Mouse (Mus musculus) E14TG2a.4 (cell line): ENCODE results near the gene Magi1.
"Not testable (repeated sequence)": the region's sequence is repeated elsewhere in the genome, so short reads cannot be mapped to it uniquely, and the experiment has no call there.

Experiments used
- H3K27me3 ChIP-seq: 2 replicates; pipeline ENCODE4 v1.6.1; 2014; ENCODE audit warnings: low read length, control low read depth; ENCODE audit not compliant: insufficient read depth
- H3K36me3 ChIP-seq: 2 replicates; pipeline ENCODE4 v1.6.1; 2014; ENCODE audit warnings: low read length, control low read depth; ENCODE audit not compliant: insufficient read depth
- H3K4me1 ChIP-seq: replicated peaks from 2 replicates; pipeline ENCODE4 v1.6.1; 2014; ENCODE audit warnings: low read depth, low read length, control low read depth
- H3K4me3 ChIP-seq: replicated peaks from 2 replicates; pipeline ENCODE4 v1.5.1; 2014; ENCODE audit warnings: mild to moderate bottlenecking, low read length
- H3K9me3 ChIP-seq: 2 replicates; pipeline ENCODE4 v1.6.1; 2014; ENCODE audit warnings: low read length, control low read depth
- CTCF ChIP-seq: conservative IDR thresholded peaks from 2 replicates; pipeline ENCODE4 v1.5.1; 2014; ENCODE audit warnings: low read length
- NANOG ChIP-seq: IDR thresholded peaks from 2 replicates; pipeline ENCODE4 v1.6.1; 2014; ENCODE audit warnings: borderline replicate concordance, low read length, mixed read lengths
- POU5F1 ChIP-seq: IDR thresholded peaks from 2 replicates; pipeline ENCODE4 v1.6.1; 2014; ENCODE audit warnings: low read length, borderline replicate concordance

Gene Magi1

GRCm38 (mm10) chr6:94019935-94020334 is 263.8 kb downstream of the Magi1 start:
- no peak for TF ChIP-seq CTCF
- TF ChIP-seq NANOG = no peak
- TF ChIP-seq POU5F1 = no peak
- Histone ChIP-seq H3K9me3 (no peaks in the 10 kb centered on the region), H3K4me1 (peaks cover 14% of the 10 kb centered on the region), H3K36me3 (no peaks in the 10 kb centered on the region), H3K27me3 (no peaks in the 10 kb centered on the region), H3K4me3 (no peak overlapping the region)

GRCm38 (mm10) chr6:94013761-94014160 is 270.0 kb downstream of the Magi1 start:
- no peaks in the 10 kb centered on the region for H3K4me1 ChIP-seq
- no peaks in the 10 kb centered on the region for H3K27me3 ChIP-seq
- H3K9me3 ChIP-seq = no peaks in the 10 kb centered on the region
- no peaks in the 10 kb centered on the region for H3K36me3 ChIP-seq
- TF ChIP-seq POU5F1 = no peak
- no peak overlapping the region for H3K4me3 ChIP-seq

GRCm38 (mm10) chr6:94011947-94012346 is 271.8 kb downstream of the Magi1 start:
- Histone ChIP-seq H3K27me3 (no peaks in the 10 kb centered on the region), H3K36me3 (no peaks in the 10 kb centered on the region), H3K4me3 (no peak overlapping the region), H3K9me3 (no peaks in the 10 kb centered on the region), H3K4me1 (no peaks in the 10 kb centered on the region)
- no peak for TF ChIP-seq NANOG
- no peak for TF ChIP-seq POU5F1
- TF ChIP-seq CTCF = no peak

GRCm38 (mm10) chr6:94011521-94011920 is 272.2 kb downstream of the Magi1 start:
- Histone ChIP-seq H3K9me3 (no peaks in the 10 kb centered on the region), H3K27me3 (no peaks in the 10 kb centered on the region), H3K36me3 (no peaks in the 10 kb centered on the region), H3K4me1 (peaks cover under 1% of the 10 kb centered on the region; the same call in 1 of the 2 replicates), H3K4me3 (no peak overlapping the region)
- TF ChIP-seq NANOG = no peak
- no peak for TF ChIP-seq POU5F1
- TF ChIP-seq CTCF = no peak

GRCm38 (mm10) chr6:94008577-94008976 is 275.1 kb downstream of the Magi1 start:
- no peaks in the 10 kb centered on the region for H3K9me3 ChIP-seq
- TF ChIP-seq POU5F1 = no peak
- no peak overlapping the region for H3K4me3 ChIP-seq
- no peaks in the 10 kb centered on the region for H3K27me3 ChIP-seq
- no peaks in the 10 kb centered on the region for H3K36me3 ChIP-seq
- peaks cover 18% of the 10 kb centered on the region for H3K4me1 ChIP-seq

- not testable (repeated sequence) for H3K9me3 ChIP-seq, H3K36me3 ChIP-seq, H3K4me3 ChIP-seq, H3K27me3 ChIP-seq
- TF ChIP-seq NANOG = peak; percentile 50; the same call in 1 of the 2 replicates
- H3K4me1 ChIP-seq = peaks cover 22% of the 10 kb centered on the region
Observed at GRCm38 (mm10) chr6:94003586-94003985, 280.1 kb downstream of the Magi1 start.

GRCm38 (mm10) chr6:93996841-93997485 is 286.8 kb downstream of the Magi1 start:
- no peaks in the 10 kb centered on the region for H3K9me3 ChIP-seq
- H3K27me3 ChIP-seq = no peaks in the 10 kb centered on the region
- peaks cover 7% of the 10 kb centered on the region for H3K4me1 ChIP-seq
- TF ChIP-seq NANOG = no peak
- TF ChIP-seq CTCF = no peak
- TF ChIP-seq POU5F1 = no peak
- no peaks in the 10 kb centered on the region for H3K36me3 ChIP-seq
- no peak overlapping the region for H3K4me3 ChIP-seq

GRCm38 (mm10) chr6:93987561-93987960 is 296.2 kb downstream of the Magi1 start:
- H3K4me1 ChIP-seq = peaks cover 93% of the 10 kb centered on the region
- TF ChIP-seq NANOG = no peak
- no peak for TF ChIP-seq CTCF
- TF ChIP-seq POU5F1 = no peak
- no peaks in the 10 kb centered on the region for H3K9me3 ChIP-seq
- H3K4me3 ChIP-seq = no peak overlapping the region
- no peaks in the 10 kb centered on the region for H3K27me3 ChIP-seq
- H3K36me3 ChIP-seq = no peaks in the 10 kb centered on the region

- no peaks in the 10 kb centered on the region for H3K36me3 ChIP-seq
- H3K9me3 ChIP-seq = no peaks in the 10 kb centered on the region
- no peak overlapping the region for H3K4me3 ChIP-seq
- H3K27me3 ChIP-seq = no peaks in the 10 kb centered on the region
- TF ChIP-seq POU5F1 (no peak), NANOG (no peak), CTCF (peak; percentile 95)
- H3K4me1 ChIP-seq = peaks cover 98% of the 10 kb centered on the region
Observed at GRCm38 (mm10) chr6:93985111-93985510, 298.6 kb downstream of the Magi1 start.
